Mouse (Mus musculus): ENCODE measurements around the gene Plcz1. TPM values are rescaled to one million over a fixed set of nuclear protein-coding genes. Genes with fewer than 3 reads are reported as not detected.
A peak's percentile ranks its signal among the peaks of the same experiment; 100 is the strongest.

Plcz1 gene
- total RNA-seq (2017), result not detected in 2 replicates

DNA sequence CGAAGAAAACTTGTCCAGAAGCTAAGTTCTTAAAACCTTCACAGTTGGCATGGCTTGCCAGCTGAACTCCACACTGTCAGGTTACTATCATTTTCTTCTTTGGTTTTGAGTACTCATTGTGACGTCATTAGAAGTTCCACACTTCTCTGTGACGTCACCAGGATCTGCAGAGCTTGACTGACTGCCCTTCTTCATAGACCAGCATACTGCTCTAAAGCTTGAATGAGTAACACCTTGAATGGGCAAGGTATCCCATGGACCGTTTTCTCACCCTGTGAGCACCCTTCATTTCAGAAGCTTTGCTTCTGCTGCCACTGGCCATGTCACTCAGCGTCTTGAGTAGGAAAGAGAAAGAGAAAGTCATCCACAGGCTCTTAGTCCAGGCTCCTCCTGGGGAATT lies at the start of gene Plcz1:
Gene Plcz1, minus strand, starts transcription at position 101 of the 400 bp plus-strand sequence.
- no peak for ATAC-seq (replicated peaks; ENCODE audit: low read depth, poor library complexity, severe bottlenecking)

DNA sequence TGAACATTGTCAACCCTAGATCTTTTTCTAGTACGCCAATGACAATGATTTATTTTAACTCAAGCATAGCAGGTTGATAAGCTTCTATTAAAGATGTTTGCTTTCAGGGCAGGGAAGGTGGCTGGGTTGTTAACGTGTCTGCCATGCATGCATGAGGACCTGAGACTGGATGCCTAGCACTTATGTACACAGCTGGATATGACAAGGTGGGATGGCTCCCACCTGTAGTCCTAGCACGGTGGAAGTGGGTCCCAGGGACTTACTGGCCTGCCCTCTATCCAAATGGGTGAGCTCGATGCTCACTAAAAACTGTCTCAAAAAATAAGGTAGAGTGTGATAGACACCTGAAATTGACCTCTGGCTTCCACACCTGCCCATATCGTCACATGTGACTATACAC lies 48.6 kb upstream of the Plcz1 start:
- ATAC-seq (replicated peaks; ENCODE audit: low read depth, poor library complexity, severe bottlenecking), result no peak

DNA sequence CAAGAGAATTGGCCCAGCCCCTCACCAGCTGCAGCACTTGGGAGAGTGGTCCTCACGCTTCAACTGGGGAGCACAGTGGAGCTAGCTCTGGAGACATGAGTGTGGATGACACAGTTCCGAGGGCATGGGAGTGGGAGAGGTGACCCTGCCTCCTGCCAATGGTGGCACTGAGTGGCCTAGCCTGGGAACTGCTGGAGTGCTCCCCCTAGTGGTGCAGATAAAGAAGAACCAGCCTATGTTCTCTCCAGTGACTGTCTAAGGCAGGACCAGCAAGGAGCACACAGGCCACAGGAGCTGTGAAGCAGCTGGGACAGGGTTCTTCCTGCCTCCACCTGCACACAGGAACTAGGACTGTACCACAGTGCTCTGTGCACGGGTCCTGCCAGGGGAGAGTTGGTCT lies 40.5 kb upstream of the Plcz1 start:
- peak; percentile 68 for ATAC-seq (replicated peaks; ENCODE audit: low read depth, poor library complexity, severe bottlenecking)

DNA sequence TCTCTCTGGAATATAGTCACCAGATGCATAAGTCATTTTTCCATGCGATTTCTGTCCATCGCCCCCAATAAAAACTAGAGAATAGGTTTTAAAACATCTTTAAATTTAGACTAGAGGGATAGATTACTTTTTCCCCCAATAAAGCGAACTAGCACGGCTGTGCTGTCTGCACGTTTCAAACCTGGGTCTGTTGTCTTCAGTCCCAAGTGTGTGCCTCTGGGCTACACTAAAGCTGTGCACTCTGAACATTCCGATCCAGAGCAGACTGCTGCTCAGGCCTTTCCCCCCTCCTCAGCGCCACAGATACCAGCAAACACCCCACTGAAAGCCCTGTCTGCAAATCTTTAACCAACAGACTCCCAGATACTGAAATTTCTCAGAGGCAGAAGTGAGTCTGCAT lies 39.7 kb upstream of the Plcz1 start:
- no peak for ATAC-seq (replicated peaks; ENCODE audit: low read depth, poor library complexity, severe bottlenecking)

DNA sequence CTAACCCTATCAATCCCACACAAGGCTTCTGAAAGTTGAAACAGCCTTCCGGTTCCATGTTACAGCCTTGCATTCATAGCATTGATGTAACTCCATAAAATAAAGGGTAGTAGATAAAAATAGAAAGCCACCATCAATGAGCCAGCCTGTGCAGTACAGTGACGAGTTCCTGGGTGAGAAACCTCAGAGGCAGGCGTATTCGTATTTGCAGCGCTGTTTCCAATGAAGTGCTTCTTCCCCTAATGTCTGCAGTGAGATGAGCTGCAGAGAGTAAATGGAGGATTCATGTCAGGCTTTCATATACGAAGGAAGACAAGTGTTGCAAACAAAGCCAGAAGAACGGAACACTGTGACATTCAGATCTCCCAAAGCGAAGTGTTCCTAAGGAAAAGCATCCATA lies 27.9 kb upstream of the Plcz1 start:
- ATAC-seq (replicated peaks; ENCODE audit: low read depth, poor library complexity, severe bottlenecking), result no peak

DNA sequence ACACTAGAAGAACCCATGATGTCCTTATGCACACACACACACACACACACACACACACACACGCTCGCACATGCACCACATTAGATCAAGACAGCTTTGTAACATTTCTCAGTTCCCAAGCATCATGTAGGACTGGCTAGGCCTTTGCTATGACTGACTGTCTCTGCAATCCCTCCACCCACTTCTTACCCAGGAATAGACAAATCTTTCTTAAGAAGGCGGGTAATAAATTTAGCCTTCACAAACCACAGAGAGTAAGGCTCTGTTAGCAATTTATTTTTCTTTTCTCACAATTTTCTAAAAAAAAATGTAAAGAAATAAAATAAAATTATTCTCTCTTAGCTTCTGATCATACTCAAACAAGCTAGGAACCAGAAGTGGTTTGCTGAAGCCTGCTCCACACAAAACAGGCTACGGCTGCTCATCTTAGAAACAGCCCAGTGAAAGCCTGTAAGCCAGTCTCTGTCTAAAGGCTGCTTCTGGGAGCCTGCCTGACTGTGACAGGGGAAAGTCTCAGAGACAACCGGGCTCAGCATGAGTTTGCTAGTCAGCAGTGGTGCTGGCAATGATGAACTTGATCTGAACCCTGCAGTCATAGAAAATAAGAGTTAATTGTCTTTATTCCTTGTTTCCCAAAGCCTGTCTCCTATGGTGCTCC lies 13.1 kb upstream of the Plcz1 start:
- no peak for ATAC-seq (replicated peaks; ENCODE audit: low read depth, poor library complexity, severe bottlenecking)

DNA sequence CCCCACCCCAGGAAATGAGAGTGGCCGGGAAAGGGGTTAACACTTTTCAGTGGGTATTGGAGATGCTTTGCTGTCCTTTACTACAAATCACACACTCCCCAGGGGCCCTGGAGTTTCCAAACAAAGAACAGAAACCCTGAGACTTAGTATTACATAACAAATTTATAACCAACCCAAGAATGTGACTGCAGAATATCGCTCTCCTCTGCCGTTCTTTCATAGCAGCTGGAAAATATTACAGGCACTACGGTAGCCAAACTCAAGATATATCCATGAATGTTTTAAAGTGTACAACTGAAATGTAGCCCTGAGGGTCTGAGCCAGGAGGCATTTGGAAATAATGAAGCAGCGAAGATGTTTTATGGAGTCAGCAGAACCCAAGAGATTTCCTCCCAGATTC lies 10.2 kb upstream of the Plcz1 start:
- no peak for ATAC-seq (replicated peaks; ENCODE audit: low read depth, poor library complexity, severe bottlenecking)

DNA sequence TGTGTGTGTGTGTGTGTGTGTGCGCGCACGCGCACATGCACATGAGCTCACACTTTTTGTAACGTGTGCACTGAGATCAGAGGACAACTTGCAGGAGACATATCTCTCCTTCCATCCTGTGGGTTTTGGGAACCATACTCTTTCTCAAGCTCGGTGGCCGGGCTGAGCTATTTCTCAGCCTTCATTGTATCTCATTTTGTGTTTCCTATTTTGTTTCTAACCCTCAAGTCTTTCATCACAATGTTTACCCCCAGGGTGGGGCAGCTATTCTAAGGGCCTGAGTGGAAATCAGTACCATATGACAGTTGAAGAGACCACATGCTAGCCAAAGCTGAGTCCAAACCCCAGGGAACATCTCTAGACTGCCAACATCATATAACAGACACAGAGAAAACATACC lies 305 bp downstream of the Plcz1 start, which contains the start of gene Capza3:
Gene Capza3, plus strand, starts transcription at position 301 of the 400 bp plus-strand sequence.
- ATAC-seq (replicated peaks; ENCODE audit: low read depth, poor library complexity, severe bottlenecking), result no peak

DNA sequence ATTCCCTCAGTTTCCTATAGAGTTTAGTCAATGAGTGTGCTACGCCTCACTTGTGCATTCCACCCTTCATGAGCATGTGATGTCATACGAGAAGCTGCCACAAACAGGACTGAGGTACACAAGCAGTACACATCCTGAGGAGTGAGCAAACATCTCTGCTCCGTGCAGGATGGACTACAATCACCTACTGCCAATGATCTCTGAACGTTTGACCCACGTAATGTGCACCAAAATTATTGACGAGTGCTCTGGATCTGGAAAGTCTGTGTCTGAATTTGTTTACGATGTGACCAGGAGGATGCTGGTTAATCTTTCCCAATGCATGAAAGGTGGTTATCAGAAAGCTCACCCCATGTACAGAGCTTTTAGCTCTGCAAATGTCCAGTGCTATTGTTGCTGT lies 16.9 kb downstream of the Plcz1 start:
- ATAC-seq (replicated peaks; ENCODE audit: low read depth, poor library complexity, severe bottlenecking), result no peak

DNA sequence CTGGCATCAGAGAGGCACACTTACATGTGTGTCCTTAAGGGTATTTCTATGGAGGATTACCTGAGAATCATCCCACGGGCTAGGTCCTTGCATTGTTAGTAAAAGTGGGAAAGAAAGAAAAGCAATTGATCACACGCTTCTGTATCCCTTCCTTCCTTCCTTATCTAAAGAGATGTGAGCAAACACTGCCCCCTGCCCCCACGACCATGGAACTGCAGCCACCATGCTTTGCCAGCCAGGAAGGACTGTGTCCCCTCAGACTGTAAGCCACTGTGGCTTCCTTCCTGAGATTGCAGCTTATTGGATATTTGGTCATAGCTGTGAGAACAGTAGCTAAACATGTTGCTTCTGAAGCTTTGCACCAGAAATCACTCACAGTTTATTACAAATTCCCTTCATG lies 36.1 kb downstream of the Plcz1 start:
- ATAC-seq (replicated peaks; ENCODE audit: low read depth, poor library complexity, severe bottlenecking), result no peak

DNA sequence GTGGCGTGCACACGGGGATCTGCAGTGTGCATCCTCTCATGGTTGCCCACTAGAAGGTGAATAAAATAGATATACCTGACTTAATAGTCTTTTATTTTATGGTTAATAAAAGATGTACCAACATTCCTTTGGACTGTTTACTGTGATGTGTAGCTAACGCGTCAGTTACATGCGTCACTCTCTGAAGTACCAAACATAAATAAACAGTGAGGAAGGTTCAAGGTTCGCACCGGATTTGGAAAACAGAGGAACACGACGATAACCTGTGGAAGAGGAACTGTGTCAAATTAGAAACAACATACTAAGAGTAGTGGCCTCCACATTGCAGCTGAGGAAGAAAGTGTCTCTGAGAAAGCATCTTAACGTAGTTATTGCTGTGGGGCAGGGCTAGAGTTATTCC lies 51.7 kb downstream of the Plcz1 start:
- ATAC-seq (replicated peaks; ENCODE audit: low read depth, poor library complexity, severe bottlenecking), result no peak

DNA sequence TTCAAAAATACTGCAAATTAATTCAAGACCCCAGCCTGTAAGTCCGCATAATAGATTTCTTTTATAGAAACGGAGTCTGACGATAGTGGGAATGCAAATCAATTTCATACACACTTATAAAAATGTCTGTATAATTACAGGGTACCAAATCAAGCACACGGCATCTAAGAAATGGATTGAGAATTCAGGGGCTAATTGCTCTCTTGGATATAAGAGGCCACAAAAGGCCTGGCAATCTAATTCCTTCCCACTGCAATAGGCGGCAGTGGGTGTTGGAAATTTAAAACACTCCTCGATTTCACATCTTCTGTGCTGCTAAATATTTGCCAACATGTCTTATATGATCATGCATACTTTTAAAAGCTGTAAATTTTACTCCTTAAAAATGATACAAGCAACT lies 52.2 kb downstream of the Plcz1 start:
- no peak for ATAC-seq (replicated peaks; ENCODE audit: low read depth, poor library complexity, severe bottlenecking)

DNA sequence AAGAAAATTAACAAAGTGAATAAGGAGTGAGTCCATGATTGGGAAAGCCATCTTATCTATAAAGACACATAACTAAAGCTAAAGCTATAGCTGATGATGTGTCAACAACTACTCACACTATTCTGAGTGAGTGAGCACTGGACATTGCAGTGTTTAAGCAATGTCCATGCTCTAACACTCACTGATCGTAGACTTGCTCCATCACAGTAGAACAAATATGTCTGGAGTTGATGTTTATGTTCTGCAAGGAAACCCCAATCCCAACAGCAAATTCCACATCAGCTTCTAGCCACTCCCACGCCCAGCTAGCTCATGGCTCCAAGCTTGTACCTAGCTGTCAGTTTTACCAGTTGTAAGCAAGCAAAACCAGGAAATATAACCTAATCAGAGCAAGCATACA lies 54.7 kb downstream of the Plcz1 start:
- ATAC-seq (replicated peaks; ENCODE audit: low read depth, poor library complexity, severe bottlenecking), result no peak

DNA sequence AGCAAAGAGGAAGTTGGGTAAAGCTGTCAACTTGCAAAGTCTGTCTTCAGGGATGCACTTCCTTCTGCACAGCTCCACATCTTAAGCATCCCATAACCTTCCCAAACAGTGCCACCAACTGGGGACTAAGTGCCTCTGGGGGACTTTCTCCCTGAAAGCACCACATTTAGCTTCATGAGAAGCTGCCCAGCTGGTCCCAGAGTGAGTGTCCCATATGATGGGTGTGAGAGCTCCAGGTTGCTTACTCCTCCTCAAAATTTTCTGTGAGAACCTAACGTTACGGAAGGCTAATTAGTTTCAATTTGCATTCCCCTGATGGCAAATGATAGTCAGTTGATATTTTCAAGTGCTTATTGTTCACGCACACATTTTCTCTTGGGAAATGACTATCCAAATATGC lies 57.2 kb downstream of the Plcz1 start:
- ATAC-seq (replicated peaks; ENCODE audit: low read depth, poor library complexity, severe bottlenecking), result no peak

DNA sequence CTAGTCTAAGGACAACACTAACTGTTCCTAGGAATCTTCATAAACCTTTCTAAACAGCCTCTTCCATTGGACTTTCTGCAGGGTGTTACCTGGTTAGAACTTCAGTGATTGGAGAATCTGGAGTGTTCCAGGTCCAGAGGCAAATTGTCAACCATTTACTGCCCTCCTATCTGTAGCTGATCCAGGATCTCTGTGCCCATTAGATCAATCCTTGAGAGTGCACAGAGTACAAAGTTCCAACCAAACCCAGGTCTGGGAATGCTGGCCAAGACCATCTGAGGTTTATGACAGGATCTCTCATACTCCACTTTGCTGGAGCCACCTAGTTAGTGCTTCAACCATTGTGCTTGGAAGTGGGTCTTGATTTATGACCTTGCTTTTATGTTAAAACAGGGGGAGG lies 60.2 kb downstream of the Plcz1 start:
- ATAC-seq (replicated peaks; ENCODE audit: low read depth, poor library complexity, severe bottlenecking), result no peak

DNA sequence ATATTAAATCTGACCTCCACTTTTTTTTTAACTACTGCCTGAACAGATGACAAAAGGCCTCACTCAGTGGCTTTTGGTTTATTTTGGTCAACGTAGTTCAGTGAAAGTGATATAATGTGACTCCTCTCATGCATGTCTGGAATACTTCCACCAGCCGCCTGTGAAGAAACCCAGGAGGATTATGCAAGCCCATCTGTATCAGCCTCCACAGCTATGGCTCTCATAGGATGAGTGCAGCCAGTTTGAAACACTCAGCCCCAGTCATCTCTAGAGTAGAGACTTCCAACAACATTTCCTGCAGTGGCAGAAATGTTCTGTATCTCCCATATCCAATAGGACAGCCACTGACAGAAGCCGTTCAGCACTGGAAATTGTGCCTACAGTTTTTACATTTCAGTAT lies 63.1 kb downstream of the Plcz1 start:
- ATAC-seq (replicated peaks; ENCODE audit: low read depth, poor library complexity, severe bottlenecking), result no peak

DNA sequence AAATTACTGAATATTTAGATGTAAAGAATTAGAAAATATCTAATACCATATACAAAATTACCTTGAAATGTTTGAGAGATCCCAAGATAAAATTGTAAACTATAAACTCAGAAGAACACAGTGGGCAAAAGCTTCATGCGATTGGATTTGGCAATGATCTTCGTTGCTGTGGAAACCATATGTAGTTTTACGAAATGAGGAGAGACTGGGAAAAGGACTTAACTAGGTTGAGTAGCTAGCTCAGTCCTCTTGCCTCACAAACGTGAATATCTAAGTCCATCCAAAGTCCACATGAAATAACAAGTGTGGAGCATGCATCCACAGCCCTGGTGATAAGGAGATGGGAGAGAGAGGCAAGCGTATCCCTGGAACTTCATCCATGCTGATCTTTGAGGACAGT lies 66.6 kb downstream of the Plcz1 start:
- no peak for ATAC-seq (replicated peaks; ENCODE audit: low read depth, poor library complexity, severe bottlenecking)

DNA sequence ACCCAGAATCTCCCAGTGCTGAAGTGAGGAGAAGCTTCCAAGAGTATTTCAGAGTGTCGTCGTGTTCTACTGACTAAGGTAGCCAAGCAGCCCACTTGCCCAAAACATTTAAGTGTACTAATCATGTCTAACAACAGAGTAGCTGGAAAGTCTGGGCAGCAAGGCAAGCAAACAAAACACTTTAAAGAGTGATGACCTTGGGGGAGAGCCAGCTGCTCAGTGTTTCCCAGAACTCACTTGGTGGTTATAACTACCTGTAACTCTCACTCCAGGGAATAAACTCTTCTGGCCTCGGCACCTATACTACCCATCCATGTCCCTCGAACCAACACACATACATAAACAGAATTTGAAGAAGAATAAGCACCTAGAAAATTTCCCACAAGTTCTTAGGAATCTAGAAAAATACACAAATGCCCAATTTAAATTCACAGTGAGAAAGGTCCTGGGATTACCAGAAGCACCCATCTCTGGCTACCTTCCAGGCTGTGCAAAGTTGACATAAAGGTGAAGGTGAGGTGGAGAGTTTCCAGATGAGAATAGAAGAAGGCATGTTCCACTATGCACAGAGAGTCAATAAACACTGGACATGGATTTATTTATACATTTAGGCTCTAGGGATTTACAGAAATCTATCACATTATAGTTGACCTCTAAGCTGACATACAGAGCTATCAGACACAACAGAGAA lies 69.5 kb downstream of the Plcz1 start:
- ATAC-seq (replicated peaks; ENCODE audit: low read depth, poor library complexity, severe bottlenecking), result no peak

DNA sequence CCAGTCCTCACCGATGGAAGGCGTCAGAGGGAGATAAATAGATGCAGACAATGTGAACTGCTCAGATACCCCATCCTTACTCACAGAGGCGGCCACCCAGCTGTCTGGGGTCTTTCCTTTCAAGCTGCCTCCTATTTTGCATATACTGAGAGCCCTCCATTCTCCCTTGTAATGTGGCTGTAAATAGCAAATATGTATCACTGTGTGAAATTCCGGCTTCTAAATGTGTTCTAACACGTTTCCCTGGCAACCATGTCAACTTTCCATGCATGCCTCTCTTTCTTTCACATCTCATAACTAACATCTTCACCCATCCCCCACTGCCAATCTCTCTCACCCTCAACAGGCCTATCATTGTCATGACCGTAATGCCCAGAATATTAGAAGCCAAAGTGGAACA lies 74.6 kb downstream of the Plcz1 start:
- no peak for ATAC-seq (replicated peaks; ENCODE audit: low read depth, poor library complexity, severe bottlenecking)

DNA sequence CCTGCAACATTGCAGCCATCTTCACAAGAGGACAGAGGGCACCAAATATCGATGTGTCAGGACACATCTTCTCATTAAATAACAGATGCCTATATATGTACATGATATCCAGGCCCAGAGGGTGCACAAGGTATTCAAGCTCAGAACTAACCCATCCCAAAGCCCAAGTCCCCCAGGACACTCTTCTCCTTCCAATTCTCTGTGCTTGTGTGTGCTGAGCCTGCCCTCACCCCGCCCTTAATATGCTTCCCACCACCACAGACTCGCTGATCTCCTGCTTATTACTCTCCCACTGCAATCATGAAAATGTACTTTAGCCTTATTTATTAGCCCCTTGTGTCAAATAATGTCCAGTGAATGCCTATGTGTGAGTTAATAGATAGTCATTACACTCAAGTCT lies 76.4 kb downstream of the Plcz1 start:
- no peak for ATAC-seq (replicated peaks; ENCODE audit: low read depth, poor library complexity, severe bottlenecking)

DNA sequence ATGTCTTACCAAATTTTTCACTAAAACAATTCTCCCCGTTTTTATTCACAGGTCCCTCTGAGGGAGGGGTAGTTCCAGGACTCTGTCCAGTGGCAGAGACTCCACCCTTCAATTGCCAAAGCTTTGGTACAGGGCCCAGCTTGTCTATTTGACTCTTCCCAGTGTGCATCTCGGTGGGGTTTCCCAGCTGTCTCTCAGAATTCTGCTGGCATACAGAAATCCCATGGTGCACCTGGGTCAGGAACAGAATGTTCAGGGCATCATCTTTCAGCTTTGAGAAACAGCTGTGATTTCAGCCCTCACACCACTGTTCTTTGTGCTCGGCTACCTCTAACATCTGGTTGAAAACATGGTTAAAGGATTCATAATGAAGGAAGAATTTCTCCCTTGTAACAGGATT lies 77.5 kb downstream of the Plcz1 start:
- no peak for ATAC-seq (replicated peaks; ENCODE audit: low read depth, poor library complexity, severe bottlenecking)

Data from common myeloid progenitor, adult 5-6 weeks (primary cell).